Mouse (Mus musculus) myocyte (in vitro differentiated cells): ENCODE measurements around the gene Copz1. TPM values are rescaled to one million over a fixed set of nuclear protein-coding genes. Genes with fewer than 3 reads are reported as not detected.
A peak's percentile ranks its signal among the peaks of the same experiment; 100 is the strongest.

ENCODE experiments used
- H3K27me3 ChIP-seq: one replicate; pipeline ENCODE4 v1.6.1; 2011; ENCODE audit not compliant: control insufficient read depth, insufficient read depth, insufficient read length
- H3K36me3 ChIP-seq: one replicate; pipeline ENCODE4 v1.6.1; 2011; ENCODE audit not compliant: control insufficient read depth, insufficient read depth
- H3K4me2 ChIP-seq: one replicate; pipeline ENCODE4 v1.6.1; 2011; ENCODE audit warnings: low read depth, control low read depth
- H3K4me3 ChIP-seq: one replicate; pipeline ENCODE4 v1.5.1; 2011; ENCODE audit warnings: mild to moderate bottlenecking, control low read depth, moderate library complexity
- H3K79me2 ChIP-seq: one replicate; pipeline ENCODE4 v1.6.1; 2011; ENCODE audit not compliant: control insufficient read depth, insufficient read depth
- H3ac ChIP-seq: one replicate; pipeline ENCODE4 v1.6.1; 2011; ENCODE audit not compliant: control insufficient read depth, insufficient read length
- CEBPB ChIP-seq: IDR thresholded peaks from 2 replicates; pipeline ENCODE4 v1.6.1; 2011; ENCODE audit warnings: mild to moderate bottlenecking, moderate library complexity; ENCODE audit not compliant: poor library complexity, insufficient read depth, severe bottlenecking
- E2F4 ChIP-seq: IDR thresholded peaks from one replicate; pipeline ENCODE4 v1.6.1; 2011; ENCODE audit warnings: mild to moderate bottlenecking, control low read depth, moderate library complexity; ENCODE audit not compliant: insufficient read depth
- MAX ChIP-seq: IDR thresholded peaks from one replicate; pipeline ENCODE4 v1.6.1; 2011; ENCODE audit warnings: low read depth, mild to moderate bottlenecking, control low read depth
- MYOD1 ChIP-seq, 3 experiments: IDR thresholded peaks; one replicate each; pipeline ENCODE4 v1.6.1; 2011; ENCODE audit warnings: control low read depth in 2 of 3, low read depth in 2 of 3, mild to moderate bottlenecking in 2 of 3, moderate library complexity in 1 of 3; ENCODE audit not compliant: insufficient read length in 2 of 3, control insufficient read depth in 1 of 3
- MYOG ChIP-seq, 3 experiments: IDR thresholded peaks; one replicate each; pipeline ENCODE4 v1.6.1; 2011; ENCODE audit warnings: control low read depth in 2 of 3, low read depth in 2 of 3, mild to moderate bottlenecking in 2 of 3; ENCODE audit not compliant: insufficient read length in 2 of 3, control insufficient read depth in 1 of 3, insufficient read depth in 1 of 3
- POLR2A ChIP-seq: IDR thresholded peaks from one replicate; pipeline ENCODE4 v1.6.1; 2011; ENCODE audit warnings: low read depth, mild to moderate bottlenecking, control low read depth, moderate library complexity; ENCODE audit not compliant: insufficient read length
- POLR2AphosphoS2 ChIP-seq: IDR thresholded peaks from one replicate; pipeline ENCODE4 v1.6.1; 2011; ENCODE audit warnings: low read depth, control low read depth; ENCODE audit not compliant: insufficient read length
- REST ChIP-seq: IDR thresholded peaks from one replicate; pipeline ENCODE4 v1.6.1; 2011; ENCODE audit warnings: mild to moderate bottlenecking, control low read depth, moderate library complexity; ENCODE audit not compliant: insufficient read depth, insufficient read length
- SRF ChIP-seq: IDR thresholded peaks from one replicate; pipeline ENCODE4 v1.6.1; 2011; ENCODE audit warnings: low read depth; ENCODE audit not compliant: control insufficient read depth, insufficient read length
- TCF12 ChIP-seq: IDR thresholded peaks from one replicate; pipeline ENCODE4 v1.6.1; 2011; ENCODE audit warnings: mild to moderate bottlenecking, control low read depth; ENCODE audit not compliant: poor library complexity, insufficient read depth, severe bottlenecking
- TCF3 ChIP-seq: IDR thresholded peaks from one replicate; pipeline ENCODE4 v1.6.1; 2011; ENCODE audit warnings: low read depth, control low read depth; ENCODE audit not compliant: insufficient read length
- USF1 ChIP-seq: IDR thresholded peaks from one replicate; pipeline ENCODE4 v1.6.1; 2011; ENCODE audit warnings: low read depth, mild to moderate bottlenecking, control low read depth, moderate library complexity
- polyA plus RNA-seq: library from polyadenylated mRNA; unstranded; fragments of >200 nt; fragmentation: generic; extraction: Trizol; gene quantifications from one replicate; pipeline ENCODE4 v1.2.1, GENCODE M21; 2012; ENCODE audit warnings: missing spikeins

The Copz1 gene
- polyA plus RNA-seq, 1 experiment = 172 TPM

DNA sequence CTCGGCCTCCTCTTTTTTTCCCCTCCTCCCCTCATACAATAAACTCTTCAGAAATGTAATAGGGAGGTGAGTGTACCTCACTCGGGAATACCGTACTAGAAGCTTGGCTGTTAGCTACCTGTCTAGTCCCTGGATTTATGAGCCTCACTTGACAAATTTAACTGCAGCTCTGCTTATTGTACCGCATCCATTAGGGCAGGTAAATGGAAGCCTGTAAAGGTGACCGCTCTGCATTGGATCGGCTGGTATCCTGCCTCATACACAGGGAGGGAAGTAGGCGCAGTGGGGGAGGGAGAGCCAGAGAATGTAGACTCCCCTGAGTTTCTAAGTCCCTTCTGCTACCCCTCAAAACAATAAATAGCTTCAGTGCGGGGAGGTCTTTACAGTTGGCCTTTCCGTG lies 18.3 kb downstream of the Copz1 start:
- Histone ChIP-seq H3K79me2 (peaks cover 22% of the 10 kb centered on the region), H3K4me3 (no peak overlapping the region), H3K27me3 (no peaks in the 10 kb centered on the region), H3K36me3 (peaks cover 40% of the 10 kb centered on the region), H3K4me2 (no peak overlapping the region), H3ac (no peak overlapping the region)
- TF ChIP-seq CEBPB (no peak), MYOD1 (IDR thresholded peaks at IDR 0.05; ENCODE audit: control insufficient read depth in 1 of 3, insufficient read length in 2 of 3, low read depth in 2 of 3) (no peak), SRF (no peak), REST (no peak)

DNA sequence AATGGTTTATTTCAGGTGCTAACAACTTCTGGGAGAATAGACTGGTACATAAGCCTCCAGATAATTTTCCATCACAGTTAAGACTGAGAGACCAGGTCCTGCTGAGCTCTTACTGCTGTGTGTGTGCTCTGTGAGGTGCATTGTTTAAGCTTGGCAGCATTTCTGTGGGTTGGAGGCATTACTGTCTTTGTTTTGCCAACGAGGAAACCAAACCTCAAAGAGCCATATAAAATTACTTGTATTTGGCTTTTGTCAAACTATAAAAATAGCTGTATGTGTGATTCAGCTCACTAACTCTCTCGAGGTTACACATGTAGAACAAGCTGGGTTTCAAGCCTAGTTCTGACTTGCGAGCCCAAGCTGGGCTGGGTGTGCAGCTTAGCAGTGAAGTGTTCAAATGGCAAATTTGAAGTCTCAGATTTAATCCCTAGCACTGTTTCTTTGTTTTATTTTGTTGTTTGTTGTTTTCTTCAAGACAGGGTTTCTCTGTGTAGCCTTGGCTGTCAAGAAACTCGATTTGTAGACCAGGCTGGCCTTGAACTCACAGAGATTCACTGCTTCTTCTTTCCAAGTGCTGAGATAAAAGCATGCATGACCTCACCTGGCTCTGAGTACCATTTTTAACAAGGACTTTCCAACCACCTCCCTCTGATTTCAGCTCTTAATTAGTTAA lies 20.3 kb downstream of the Copz1 start:
- Histone ChIP-seq H3K79me2 (peaks cover 10% of the 10 kb centered on the region), H3K4me2 (peak overlapping the region; percentile 54), H3K27me3 (no peaks in the 10 kb centered on the region), H3K36me3 (peaks cover 56% of the 10 kb centered on the region), H3K4me3 (no peak overlapping the region), H3ac (no peak overlapping the region)
- no peak for TF ChIP-seq USF1

DNA sequence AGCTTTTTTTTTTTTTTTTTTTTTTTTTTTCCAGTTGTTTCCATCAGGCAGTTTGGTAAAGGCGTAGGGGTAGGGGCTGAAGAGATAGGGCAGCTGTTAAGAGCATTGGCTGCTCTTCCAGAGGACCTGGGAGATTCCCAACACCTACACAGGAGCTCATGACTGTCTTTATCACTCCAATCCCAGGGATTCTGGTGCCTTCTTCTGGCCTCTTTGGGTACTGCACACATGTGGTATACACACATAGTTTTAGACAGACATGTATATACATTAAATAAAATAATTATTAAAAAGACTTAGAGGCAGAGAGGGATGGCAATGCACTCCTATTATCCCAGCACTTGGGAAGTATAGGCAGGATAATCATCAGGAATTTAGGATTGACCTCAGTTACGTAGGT lies 20.9 kb downstream of the Copz1 start:
- TF ChIP-seq CEBPB = no peak
- peak in 1 of 3 experiments; percentile 12 for TF ChIP-seq MYOD1 (IDR thresholded peaks at IDR 0.05; ENCODE audit: control insufficient read depth in 1 of 3, insufficient read length in 2 of 3, low read depth in 2 of 3)
- Histone ChIP-seq H3K27me3 (no peaks in the 10 kb centered on the region), H3K4me2 (no peak overlapping the region), H3ac (no peak overlapping the region), H3K79me2 (peaks cover 5% of the 10 kb centered on the region), H3K4me3 (no peak overlapping the region), H3K36me3 (peaks cover 62% of the 10 kb centered on the region)

DNA sequence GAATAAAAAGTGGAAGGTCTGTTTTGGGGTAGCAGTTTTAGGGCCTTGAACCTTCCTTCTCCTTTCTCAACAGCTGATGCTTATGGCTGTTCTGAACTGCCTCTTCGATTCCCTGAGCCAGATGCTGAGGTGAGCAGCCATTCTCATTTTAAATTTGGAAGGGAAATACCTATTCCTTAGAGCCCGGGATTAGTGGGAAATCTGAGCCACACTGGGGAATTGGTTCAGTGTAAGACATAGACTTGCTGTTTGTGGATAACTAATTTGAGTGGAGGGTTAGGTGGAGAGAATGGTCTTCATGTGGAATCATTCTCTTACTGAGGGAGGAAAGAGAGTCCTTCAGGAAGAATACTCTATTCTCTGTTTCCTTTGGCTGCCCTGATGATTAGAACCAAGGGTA lies 22.1 kb downstream of the Copz1 start:
- H3K27me3 ChIP-seq = no peaks in the 10 kb centered on the region
- no peak overlapping the region for H3K4me2 ChIP-seq
- peaks cover 65% of the 10 kb centered on the region for H3K36me3 ChIP-seq
- H3ac ChIP-seq = no peak overlapping the region
- H3K4me3 ChIP-seq = no peak overlapping the region
- no peaks in the 10 kb centered on the region for H3K79me2 ChIP-seq
- no peak for TF ChIP-seq E2F4

DNA sequence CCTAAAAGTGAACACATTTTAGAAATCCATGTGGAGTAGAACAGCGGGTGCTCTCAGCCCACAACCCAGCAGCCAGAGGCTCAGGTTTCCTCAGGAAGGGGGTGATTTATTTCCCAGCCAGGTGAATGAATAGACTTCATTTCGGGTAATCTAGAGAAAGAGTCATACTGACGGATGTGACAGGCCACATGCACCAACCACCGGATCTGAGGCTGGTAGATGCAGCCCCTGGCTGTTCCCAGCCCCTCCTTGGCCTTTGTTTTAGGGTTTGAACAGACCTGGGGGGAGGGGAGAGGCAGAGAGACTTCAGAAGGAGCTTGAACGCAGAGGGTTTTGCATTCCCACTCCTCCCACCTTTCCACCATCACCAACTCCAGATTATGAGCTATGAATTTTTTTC lies 23.3 kb downstream of the Copz1 start:
- TF ChIP-seq USF1 = no peak
- TF ChIP-seq MYOD1 (IDR thresholded peaks at IDR 0.05; ENCODE audit: control insufficient read depth in 1 of 3, insufficient read length in 2 of 3, low read depth in 2 of 3) = peak in 1 of 3 experiments; percentile 26
- Histone ChIP-seq H3K27me3 (no peaks in the 10 kb centered on the region), H3K4me2 (no peak overlapping the region), H3K4me3 (no peak overlapping the region), H3K36me3 (peaks cover 53% of the 10 kb centered on the region), H3ac (no peak overlapping the region), H3K79me2 (no peaks in the 10 kb centered on the region)

DNA sequence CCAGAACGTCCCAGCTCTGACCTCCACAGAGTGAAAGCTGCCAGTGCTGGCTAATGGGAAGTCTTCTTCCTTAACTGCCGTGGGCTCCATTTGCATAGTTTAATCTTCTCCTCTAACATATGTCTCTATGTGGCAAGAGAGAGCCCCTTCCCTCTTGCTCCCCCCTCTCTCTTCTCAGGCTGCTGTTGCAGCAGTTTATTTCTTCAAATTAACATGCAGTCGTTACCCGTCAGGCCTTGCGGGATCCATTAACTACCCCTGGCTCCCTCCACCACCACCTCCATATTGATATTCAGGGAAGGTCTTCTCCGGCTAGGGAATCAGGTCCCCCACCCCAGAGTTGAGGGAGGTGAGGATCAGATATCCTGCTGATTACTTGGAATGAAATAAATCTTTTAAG lies 24.8 kb downstream of the Copz1 start:
- no peak overlapping the region for H3ac ChIP-seq
- peaks cover 47% of the 10 kb centered on the region for H3K36me3 ChIP-seq
- no peak overlapping the region for H3K4me2 ChIP-seq

DNA sequence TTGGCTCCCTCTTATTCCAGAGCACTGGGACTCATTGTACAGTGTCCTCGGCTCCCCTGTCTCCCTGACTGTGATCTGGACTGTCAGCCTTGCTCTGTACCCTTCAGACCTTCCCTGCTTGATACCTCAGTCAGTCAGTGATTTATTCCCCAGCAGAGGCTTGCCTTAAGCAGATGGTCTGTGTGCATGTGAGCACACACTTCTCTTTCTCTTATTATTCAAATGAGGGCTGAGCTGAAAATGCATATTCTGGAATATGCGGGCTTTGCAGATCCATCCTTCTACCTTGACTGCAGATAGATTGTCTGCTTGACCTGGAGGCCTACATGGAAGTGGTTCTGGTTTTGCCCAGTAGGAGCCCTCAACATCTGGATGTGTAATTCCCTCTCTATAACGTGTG lies 25.5 kb downstream of the Copz1 start:
- peaks cover 47% of the 10 kb centered on the region for H3K36me3 ChIP-seq
- H3K27me3 ChIP-seq = no peaks in the 10 kb centered on the region
- H3K4me3 ChIP-seq = no peak overlapping the region
- H3K4me2 ChIP-seq = no peak overlapping the region
- no peaks in the 10 kb centered on the region for H3K79me2 ChIP-seq
- TF ChIP-seq TCF12 (no peak), MYOG (IDR thresholded peaks at IDR 0.05; ENCODE audit: control insufficient read depth in 1 of 3, insufficient read depth in 1 of 3, insufficient read length in 2 of 3, low read depth in 2 of 3) (no peak), MAX (no peak), POLR2AphosphoS2 (no peak), MYOD1 (IDR thresholded peaks at IDR 0.05; ENCODE audit: control insufficient read depth in 1 of 3, insufficient read length in 2 of 3, low read depth in 2 of 3) (no peak), SRF (no peak), TCF3 (no peak), E2F4 (no peak), POLR2A (no peak)
- no peak overlapping the region for H3ac ChIP-seq

More for the DNA sequence above, 24.8 kb downstream of the Copz1 start:
- no peak for TF ChIP-seq SRF
- TF ChIP-seq E2F4 = no peak
- TF ChIP-seq TCF12 = no peak
- no peak for TF ChIP-seq CEBPB
- TF ChIP-seq TCF3 = no peak
- Histone ChIP-seq H3K27me3 (no peaks in the 10 kb centered on the region), H3K79me2 (no peaks in the 10 kb centered on the region), H3K4me3 (no peak overlapping the region)
